Mouse (Mus musculus): Measurements from ENCODE around the gene Thbs1. TPM values are rescaled to one million over a fixed set of nuclear protein-coding genes. Genes with fewer than 3 reads are reported as not detected.

Gene Thbs1
- polyA plus RNA-seq, 1 experiment = 0.07 TPM

DNA sequence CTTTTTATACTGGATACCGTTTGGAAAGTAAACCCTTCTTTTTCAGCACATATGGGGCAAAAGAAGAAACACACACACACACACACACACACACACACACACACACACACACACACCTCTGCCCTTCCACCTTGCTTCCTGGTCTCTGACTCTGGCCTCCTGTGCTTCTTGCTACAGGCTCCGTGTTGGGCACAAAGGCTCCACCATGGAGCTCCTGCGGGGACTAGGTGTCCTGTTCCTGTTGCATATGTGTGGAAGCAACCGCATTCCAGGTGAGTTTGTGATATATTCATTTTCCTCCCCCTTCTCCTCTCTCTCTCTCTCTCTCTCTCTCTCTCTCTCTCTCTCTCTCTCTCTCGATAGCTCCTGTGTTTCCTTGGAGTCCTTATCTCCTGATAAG lies 762 bp downstream of the Thbs1 start:
- peaks cover 21% of the 10 kb centered on the region for H3K27me3 ChIP-seq (ENCODE audit: control insufficient read depth)
- H3K36me3 ChIP-seq (ENCODE audit: control insufficient read depth) = no peaks in the 10 kb centered on the region
- H3K4me3 ChIP-seq (replicated peaks) = no peak overlapping the region
- no peaks in the 10 kb centered on the region for H3K9me3 ChIP-seq (ENCODE audit: control insufficient read depth, low read length)
- no peak for TF ChIP-seq TAL1 (IDR thresholded peaks at IDR 0.05; ENCODE audit: low read length)
- TF ChIP-seq GATA1 (IDR thresholded peaks at IDR 0.05; ENCODE audit: low read length) = no peak
- peaks cover 3% of the 10 kb centered on the region for H3K4me1 ChIP-seq (ENCODE audit: control insufficient read depth)

DNA sequence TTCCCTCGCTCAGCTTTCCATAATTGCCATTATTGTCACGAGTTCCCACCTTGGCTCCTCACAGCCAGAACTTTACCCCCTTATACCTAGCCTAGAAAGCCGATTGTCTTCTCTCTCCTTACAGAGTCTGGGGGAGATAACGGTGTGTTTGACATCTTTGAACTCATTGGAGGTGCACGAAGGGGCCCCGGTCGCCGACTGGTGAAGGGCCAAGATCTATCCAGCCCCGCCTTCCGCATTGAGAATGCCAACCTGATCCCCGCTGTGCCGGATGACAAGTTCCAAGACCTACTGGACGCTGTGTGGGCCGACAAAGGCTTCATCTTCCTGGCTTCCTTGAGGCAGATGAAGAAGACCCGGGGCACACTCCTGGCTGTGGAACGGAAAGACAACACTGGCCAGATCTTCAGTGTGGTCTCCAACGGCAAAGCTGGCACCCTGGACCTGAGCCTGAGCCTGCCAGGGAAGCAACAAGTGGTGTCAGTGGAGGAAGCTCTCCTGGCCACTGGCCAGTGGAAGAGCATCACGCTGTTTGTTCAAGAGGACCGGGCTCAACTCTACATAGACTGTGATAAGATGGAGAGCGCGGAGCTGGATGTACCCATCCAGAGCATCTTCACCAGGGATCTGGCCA lies 1.3 kb downstream of the Thbs1 start:
- H3K4me1 ChIP-seq (ENCODE audit: control insufficient read depth) = peaks cover 3% of the 10 kb centered on the region
- no peaks in the 10 kb centered on the region for H3K9me3 ChIP-seq (ENCODE audit: control insufficient read depth, low read length)
- no peak overlapping the region for H3K4me3 ChIP-seq (replicated peaks)
- no peaks in the 10 kb centered on the region for H3K36me3 ChIP-seq (ENCODE audit: control insufficient read depth)
- peaks cover 21% of the 10 kb centered on the region for H3K27me3 ChIP-seq (ENCODE audit: control insufficient read depth)
- TF ChIP-seq GATA1 (IDR thresholded peaks at IDR 0.05; ENCODE audit: low read length) (no peak), TAL1 (IDR thresholded peaks at IDR 0.05; ENCODE audit: low read length) (no peak)

GRCm38 (mm10) chr2:118113808-118114524 lies 2.3 kb downstream of the Thbs1 start:
- Histone ChIP-seq H3K4me3 (replicated peaks) (no peak overlapping the region), H3K9me3 (ENCODE audit: control insufficient read depth, low read length) (no peaks in the 10 kb centered on the region)

DNA sequence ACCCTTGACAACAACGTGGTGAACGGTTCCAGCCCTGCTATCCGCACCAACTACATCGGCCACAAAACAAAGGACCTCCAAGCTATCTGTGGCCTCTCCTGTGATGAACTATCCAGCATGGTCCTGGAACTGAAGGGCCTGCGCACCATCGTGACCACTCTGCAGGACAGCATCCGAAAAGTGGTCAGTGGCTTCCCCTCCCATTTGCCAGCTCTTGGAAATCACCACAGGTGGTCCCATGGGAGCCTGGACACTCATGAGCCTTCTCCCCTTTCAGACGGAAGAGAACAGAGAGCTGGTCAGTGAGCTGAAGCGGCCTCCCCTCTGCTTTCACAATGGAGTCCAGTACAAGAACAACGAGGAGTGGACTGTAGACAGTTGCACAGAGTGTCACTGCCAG lies 3.0 kb downstream of the Thbs1 start:
- no peaks in the 10 kb centered on the region for H3K36me3 ChIP-seq (ENCODE audit: control insufficient read depth)
- no peak overlapping the region for H3K4me3 ChIP-seq (replicated peaks)

More at GRCm38 (mm10) chr2:118113808-118114524, 2.3 kb downstream of the Thbs1 start:
- Histone ChIP-seq H3K36me3 (ENCODE audit: control insufficient read depth) (no peaks in the 10 kb centered on the region), H3K4me1 (ENCODE audit: control insufficient read depth) (peaks cover 3% of the 10 kb centered on the region), H3K27me3 (ENCODE audit: control insufficient read depth) (peaks cover 21% of the 10 kb centered on the region)
- TF ChIP-seq TAL1 (IDR thresholded peaks at IDR 0.05; ENCODE audit: low read length) = no peak

DNA sequence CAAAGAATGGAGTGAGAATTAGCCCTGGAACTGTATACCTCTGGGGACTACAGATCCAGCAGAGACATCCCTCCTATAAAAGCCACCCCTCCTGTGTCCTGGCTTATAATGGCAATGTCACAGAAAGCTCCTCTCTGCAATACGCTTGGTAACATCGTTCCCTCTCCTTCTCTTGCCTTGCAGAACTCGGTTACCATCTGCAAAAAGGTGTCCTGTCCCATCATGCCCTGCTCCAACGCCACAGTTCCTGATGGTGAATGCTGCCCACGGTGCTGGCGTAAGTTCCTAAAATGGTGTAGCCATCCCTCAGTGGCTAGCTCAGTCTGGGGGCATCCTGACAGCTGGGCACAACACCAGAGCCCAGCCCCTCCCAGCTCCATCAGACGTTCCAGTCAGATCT lies 4.0 kb downstream of the Thbs1 start:
- no peaks in the 10 kb centered on the region for H3K36me3 ChIP-seq (ENCODE audit: control insufficient read depth)
- no peaks in the 10 kb centered on the region for H3K9me3 ChIP-seq (ENCODE audit: control insufficient read depth, low read length)

More for the DNA sequence above, 3.0 kb downstream of the Thbs1 start:
- TF ChIP-seq TAL1 (IDR thresholded peaks at IDR 0.05; ENCODE audit: low read length) (no peak), GATA1 (IDR thresholded peaks at IDR 0.05; ENCODE audit: low read length) (no peak)
- H3K9me3 ChIP-seq (ENCODE audit: control insufficient read depth, low read length) = no peaks in the 10 kb centered on the region
- H3K27me3 ChIP-seq (ENCODE audit: control insufficient read depth) = peaks cover 21% of the 10 kb centered on the region
- H3K4me1 ChIP-seq (ENCODE audit: control insufficient read depth) = peaks cover 3% of the 10 kb centered on the region

DNA sequence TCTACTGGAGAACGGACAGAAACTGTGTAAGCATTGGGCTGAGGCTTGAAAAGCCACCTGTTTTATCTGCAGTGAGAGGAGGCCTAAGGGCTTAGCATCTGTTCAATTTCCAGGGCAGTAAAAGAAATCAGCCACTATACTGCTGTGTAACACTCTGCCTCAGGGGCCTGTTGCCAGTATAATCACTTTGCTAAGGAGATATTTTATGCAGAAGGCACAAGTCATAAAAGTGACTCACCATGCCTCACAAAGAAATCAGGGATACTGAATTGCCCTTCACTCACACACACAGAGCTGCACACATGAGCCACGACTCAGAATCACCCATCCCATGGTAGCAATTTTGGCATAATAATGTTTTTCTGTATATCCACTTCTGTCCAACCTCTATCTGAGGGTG lies 4.5 kb downstream of the Thbs1 start:
- no peaks in the 10 kb centered on the region for H3K36me3 ChIP-seq (ENCODE audit: control insufficient read depth)
- peaks cover 19% of the 10 kb centered on the region for H3K27me3 ChIP-seq (ENCODE audit: control insufficient read depth)
- TF ChIP-seq TAL1 (IDR thresholded peaks at IDR 0.05; ENCODE audit: low read length) (no peak), GATA1 (IDR thresholded peaks at IDR 0.05; ENCODE audit: low read length) (no peak)
- H3K4me1 ChIP-seq (ENCODE audit: control insufficient read depth) = no peaks in the 10 kb centered on the region
- H3K4me3 ChIP-seq (replicated peaks) = no peak overlapping the region
- H3K9me3 ChIP-seq (ENCODE audit: control insufficient read depth, low read length) = no peaks in the 10 kb centered on the region

More for the DNA sequence above, 4.0 kb downstream of the Thbs1 start:
- peaks cover 21% of the 10 kb centered on the region for H3K27me3 ChIP-seq (ENCODE audit: control insufficient read depth)
- H3K4me1 ChIP-seq (ENCODE audit: control insufficient read depth) = peaks cover under 1% of the 10 kb centered on the region; the same call in 1 of the 2 replicates
- H3K4me3 ChIP-seq (replicated peaks) = no peak overlapping the region
- TF ChIP-seq TAL1 (IDR thresholded peaks at IDR 0.05; ENCODE audit: low read length) = no peak
- no peak for TF ChIP-seq GATA1 (IDR thresholded peaks at IDR 0.05; ENCODE audit: low read length)

DNA sequence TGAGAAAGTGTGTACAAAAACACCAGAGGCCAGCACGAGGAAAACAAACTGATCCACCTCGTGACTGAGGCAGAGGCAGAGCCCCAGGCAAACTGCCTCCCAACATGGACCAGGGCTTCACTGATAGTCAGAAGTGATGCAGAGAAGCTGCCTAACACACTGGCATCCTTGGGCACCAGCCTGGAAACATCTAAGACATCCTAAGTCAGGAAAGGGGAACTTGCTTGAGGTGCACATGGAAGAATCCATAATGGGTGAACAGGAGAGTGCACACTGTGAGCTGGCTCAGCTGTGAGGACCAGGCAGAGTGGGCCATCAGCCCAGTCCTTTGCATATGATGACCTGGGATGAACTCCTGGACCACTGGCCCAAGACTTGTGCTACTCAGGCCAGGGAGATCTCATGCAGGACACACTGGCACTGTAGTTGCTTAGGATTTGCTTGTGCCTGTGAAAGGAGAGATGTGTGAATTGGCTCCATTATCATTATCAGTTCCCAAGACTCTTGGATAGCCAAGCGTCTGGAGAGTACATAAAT lies 5.1 kb downstream of the Thbs1 start:
- TF ChIP-seq GATA1 (IDR thresholded peaks at IDR 0.05; ENCODE audit: low read length) (no peak), TAL1 (IDR thresholded peaks at IDR 0.05; ENCODE audit: low read length) (no peak)
- no peak overlapping the region for H3K4me3 ChIP-seq (replicated peaks)
- no peaks in the 10 kb centered on the region for H3K4me1 ChIP-seq (ENCODE audit: control insufficient read depth)
- H3K27me3 ChIP-seq (ENCODE audit: control insufficient read depth) = peaks cover 14% of the 10 kb centered on the region
- H3K36me3 ChIP-seq (ENCODE audit: control insufficient read depth) = no peaks in the 10 kb centered on the region
- no peaks in the 10 kb centered on the region for H3K9me3 ChIP-seq (ENCODE audit: control insufficient read depth, low read length)

GRCm38 (mm10) chr2:118117401-118117800 lies 5.7 kb downstream of the Thbs1 start:
- Histone ChIP-seq H3K4me1 (ENCODE audit: control insufficient read depth) (no peaks in the 10 kb centered on the region), H3K27me3 (ENCODE audit: control insufficient read depth) (peaks cover 8% of the 10 kb centered on the region), H3K4me3 (replicated peaks) (no peak overlapping the region), H3K9me3 (ENCODE audit: control insufficient read depth, low read length) (no peaks in the 10 kb centered on the region), H3K36me3 (ENCODE audit: control insufficient read depth) (no peaks in the 10 kb centered on the region)
- TF ChIP-seq GATA1 (IDR thresholded peaks at IDR 0.05; ENCODE audit: low read length) (no peak), TAL1 (IDR thresholded peaks at IDR 0.05; ENCODE audit: low read length) (no peak)

DNA sequence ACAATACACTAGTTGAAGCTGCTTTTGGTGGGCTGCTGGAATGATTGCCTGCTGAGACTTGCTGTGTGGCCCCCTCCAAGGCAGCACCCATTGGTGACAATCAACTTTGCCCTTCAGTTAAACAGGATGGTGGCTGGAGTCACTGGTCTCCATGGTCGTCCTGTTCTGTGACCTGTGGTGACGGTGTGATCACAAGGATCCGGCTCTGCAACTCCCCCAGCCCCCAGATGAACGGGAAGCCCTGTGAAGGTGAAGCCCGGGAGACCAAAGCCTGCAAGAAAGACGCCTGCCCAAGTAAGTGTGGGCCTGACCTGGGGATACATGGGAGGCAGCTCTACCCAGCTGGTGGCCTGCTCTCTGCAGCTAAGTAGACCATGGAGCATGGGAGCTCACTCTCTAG lies 6.4 kb downstream of the Thbs1 start:
- no peaks in the 10 kb centered on the region for H3K4me1 ChIP-seq (ENCODE audit: control insufficient read depth)
- H3K4me3 ChIP-seq (replicated peaks) = no peak overlapping the region
- peaks cover 2% of the 10 kb centered on the region for H3K27me3 ChIP-seq (ENCODE audit: control insufficient read depth)
- TF ChIP-seq GATA1 (IDR thresholded peaks at IDR 0.05; ENCODE audit: low read length) = no peak
- TF ChIP-seq TAL1 (IDR thresholded peaks at IDR 0.05; ENCODE audit: low read length) = no peak
- no peaks in the 10 kb centered on the region for H3K36me3 ChIP-seq (ENCODE audit: control insufficient read depth)
- no peaks in the 10 kb centered on the region for H3K9me3 ChIP-seq (ENCODE audit: control insufficient read depth, low read length)

Data from erythroblast, embryonic 14.5 days (primary cell).